Mouse (Mus musculus) WW6 (cell line): ENCODE results near the gene Bmpr1b.

Source experiments
- DNase-seq: peaks from one replicate; pipeline ENCODE4 v3.0.0-alpha.2; 2013; ENCODE audit warnings: low read depth, low spot score

The Bmpr1b gene

GRCm38 (mm10) chr3:142114190-142114589, 55.0 kb downstream of the Bmpr1b start:
- no peak for DNase-seq

GRCm38 (mm10) chr3:142113208-142113607, 56.0 kb downstream of the Bmpr1b start:
- no peak for DNase-seq

GRCm38 (mm10) chr3:142106227-142106626, 63.0 kb downstream of the Bmpr1b start:
- no peak for DNase-seq

GRCm38 (mm10) chr3:142104027-142104805, 65.0 kb downstream of the Bmpr1b start:
- no peak for DNase-seq

- no peak for DNase-seq
Observed at GRCm38 (mm10) chr3:142103622-142104021, 65.6 kb downstream of the Bmpr1b start.

GRCm38 (mm10) chr3:142099151-142099550, 70.1 kb downstream of the Bmpr1b start:
- DNase-seq: no peak

GRCm38 (mm10) chr3:142094049-142094448, 75.2 kb downstream of the Bmpr1b start:
- no peak for DNase-seq

GRCm38 (mm10) chr3:142089684-142090083, 79.5 kb downstream of the Bmpr1b start:
- DNase-seq: no peak

GRCm38 (mm10) chr3:142085938-142086337, 83.3 kb downstream of the Bmpr1b start:
- no peak for DNase-seq

- no peak for DNase-seq
Observed at GRCm38 (mm10) chr3:142084091-142084490, 85.1 kb downstream of the Bmpr1b start.

- no peak for DNase-seq
Observed at GRCm38 (mm10) chr3:142077723-142078302, 91.4 kb downstream of the Bmpr1b start.

- no peak for DNase-seq
Observed at GRCm38 (mm10) chr3:142071601-142072000, 97.6 kb downstream of the Bmpr1b start.

- no peak for DNase-seq
Observed at GRCm38 (mm10) chr3:142066792-142067346, 102.4 kb downstream of the Bmpr1b start.

GRCm38 (mm10) chr3:142065111-142065510, 104.1 kb downstream of the Bmpr1b start:
- no peak for DNase-seq

- DNase-seq: no peak
Observed at GRCm38 (mm10) chr3:142063536-142064226, 105.5 kb downstream of the Bmpr1b start.

- DNase-seq: no peak
Observed at GRCm38 (mm10) chr3:142061267-142061666, 108.0 kb downstream of the Bmpr1b start.

GRCm38 (mm10) chr3:142059890-142060289, 109.3 kb downstream of the Bmpr1b start:
- DNase-seq: no peak

GRCm38 (mm10) chr3:142050681-142051080, 118.5 kb downstream of the Bmpr1b start:
- DNase-seq: no peak

GRCm38 (mm10) chr3:142049610-142050009, 119.6 kb downstream of the Bmpr1b start:
- DNase-seq: no peak

- no peak for DNase-seq
Observed at GRCm38 (mm10) chr3:142049093-142049492, 120.1 kb downstream of the Bmpr1b start.

- DNase-seq: no peak
Observed at GRCm38 (mm10) chr3:142048493-142048892, 120.7 kb downstream of the Bmpr1b start.

- no peak for DNase-seq
Observed at GRCm38 (mm10) chr3:142043463-142043862, 125.8 kb downstream of the Bmpr1b start.
